Mouse (Mus musculus) mouse trophoblast stem cell (cell line): Measurements from ENCODE around the gene Khdrbs1.
"Not testable (repeated sequence)": the region's sequence is repeated elsewhere in the genome, so short reads cannot be mapped to it uniquely, and the experiment has no call there.

Experiments used
- in situ Hi-C, 2 experiments: fragments of 300-500 bp; cut with MseI, MboI; formaldehyde crosslinking; loops; 2 replicates in 1 of 2; 3 replicates in 1 of 2; pipeline ENCODE4 v1.15.1; 2025

Khdrbs1 gene

DNA sequence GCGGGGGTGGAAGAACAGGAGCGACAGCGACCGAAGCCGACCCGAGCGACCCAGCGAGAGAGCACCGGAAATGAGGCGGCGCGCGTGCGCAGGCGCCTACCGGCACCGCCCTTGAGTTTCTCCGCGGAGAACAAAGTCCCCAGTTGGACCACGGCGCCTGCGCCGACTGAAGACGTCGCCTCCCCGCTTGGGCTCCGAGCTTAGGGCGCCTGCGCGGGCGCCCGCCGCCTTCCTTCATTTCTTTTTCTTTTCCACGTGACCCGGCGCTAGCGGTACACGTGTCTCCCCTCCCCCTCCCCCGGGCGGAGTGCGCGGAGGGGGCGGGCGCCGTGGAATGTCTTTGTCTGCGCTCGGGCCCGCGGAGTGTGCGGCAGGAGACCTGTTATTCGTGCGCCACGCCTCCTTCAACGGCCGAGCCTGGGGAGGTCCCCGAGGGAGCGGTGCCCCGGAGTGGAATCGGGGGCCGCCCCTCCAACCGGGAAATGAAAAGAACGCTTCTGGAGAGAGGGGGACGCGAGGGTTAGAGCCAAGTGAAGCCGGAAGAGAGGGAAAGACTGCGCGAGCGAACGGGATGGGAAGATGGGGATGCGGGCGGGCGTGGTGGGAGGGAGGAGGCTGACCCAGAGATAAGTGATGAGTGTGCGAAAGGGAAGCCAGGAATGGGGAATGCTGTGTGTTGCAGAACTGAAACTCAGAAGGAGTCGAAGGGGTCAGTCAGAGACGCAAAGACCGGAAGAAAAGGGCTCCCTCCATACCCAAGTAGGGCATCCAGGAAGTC is at the start of gene Khdrbs1:
Gene Khdrbs1 (minus strand): TSS at position 72 of the 778 bp plus-strand sequence.
- in situ Hi-C loops, result no loop called here

DNA sequence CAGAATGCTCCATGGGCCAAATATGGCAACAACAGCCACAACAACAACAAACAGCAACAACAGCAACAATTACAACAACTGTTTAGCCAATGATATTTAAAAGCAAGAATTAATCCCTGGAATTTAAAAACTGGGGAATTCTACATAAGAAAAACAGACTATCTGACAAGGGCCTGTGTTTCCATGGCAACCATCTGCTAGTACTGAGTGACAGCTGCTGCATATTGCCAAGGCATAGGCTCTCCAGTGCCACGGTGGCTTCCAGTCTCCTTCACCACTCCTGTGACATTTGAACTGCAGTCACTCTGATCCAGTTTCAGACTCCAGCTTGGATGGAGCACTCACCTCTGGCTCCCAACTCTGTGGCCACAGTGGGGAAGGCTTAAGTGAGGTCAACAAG is 49.3 kb upstream of the Khdrbs1 start:
- in situ Hi-C loops, result no loop called here

DNA sequence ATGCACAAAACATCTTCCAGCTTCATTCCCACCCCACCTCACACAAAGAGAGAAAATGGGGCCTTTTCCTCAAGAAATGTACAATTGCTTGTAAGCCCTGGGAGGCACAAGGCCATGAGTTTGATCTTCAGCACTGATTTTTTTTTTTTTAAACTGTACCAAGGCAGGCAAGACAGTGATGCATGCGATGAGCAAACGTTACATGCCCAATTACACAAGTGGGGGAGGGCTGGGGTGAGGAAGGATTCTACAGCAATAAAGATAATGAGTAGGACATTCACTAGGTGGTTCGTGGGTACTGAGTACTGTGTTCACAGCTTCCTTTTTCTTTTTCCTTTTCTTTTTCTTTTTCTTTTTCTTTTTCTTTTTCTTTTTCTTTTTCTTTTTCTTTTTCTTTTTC is 48.4 kb upstream of the Khdrbs1 start:
- in situ Hi-C loops, result no loop called here

GRCm38 (mm10) chr4:129789635-129790034 is 47.5 kb upstream of the Khdrbs1 start:
- in situ Hi-C loops, result loop anchor here (5.0 kb wide), 3 partner anchors 43 to 138 kb away; partner anchors contain the start of gene Spocd1 (in 1 of the 2)

GRCm38 (mm10) chr4:129788693-129789092 is 46.6 kb upstream of the Khdrbs1 start:
- in situ Hi-C loops, result loop anchor here (5.0 kb wide), 3 partner anchors 44 to 139 kb away; partner anchors contain the start of gene Spocd1 (in 1 of the 2)

DNA sequence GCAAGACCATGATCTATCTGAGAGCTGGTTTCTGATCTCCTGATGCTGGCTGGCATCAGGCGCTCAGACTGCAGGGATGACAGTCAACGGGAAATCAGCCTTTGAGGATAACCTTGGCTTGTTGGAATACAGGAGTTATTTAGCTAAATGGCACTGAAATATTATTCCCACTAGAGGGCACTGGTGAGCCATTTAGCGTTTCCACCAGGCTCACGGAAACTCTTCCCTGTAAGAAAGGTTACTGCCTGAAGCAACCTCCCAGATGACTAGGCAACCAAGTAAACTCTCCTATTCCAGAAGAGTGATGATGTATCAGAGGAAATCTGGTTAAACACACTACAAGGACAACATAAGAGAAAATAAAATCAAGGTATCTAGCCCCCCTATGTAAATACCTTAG is 43.1 kb upstream of the Khdrbs1 start:
- in situ Hi-C loops, result loop anchor here (5.0 kb wide), 3 partner anchors 47 to 142 kb away; partner anchors contain the start of gene Spocd1 (in 1 of the 2)

DNA sequence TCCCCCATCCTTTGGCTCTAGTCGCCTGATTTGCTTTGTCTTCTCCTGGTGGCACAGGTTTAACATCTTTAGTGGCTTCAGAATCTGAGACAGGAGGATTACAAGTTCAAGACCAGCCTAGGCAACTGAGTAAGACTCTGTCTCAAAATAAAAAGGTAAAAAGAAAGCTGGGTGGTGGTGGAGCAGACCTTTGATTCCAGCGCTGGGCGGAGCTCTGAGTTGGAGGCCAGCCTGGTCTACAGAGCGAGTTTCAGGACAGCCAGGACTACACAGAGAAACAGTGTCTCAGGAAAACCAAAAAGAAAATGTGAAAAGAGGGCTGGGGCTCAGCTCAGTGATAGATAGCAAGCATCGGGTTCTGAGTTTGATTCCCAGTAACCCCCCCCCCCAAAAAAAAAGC is 41.4 kb upstream of the Khdrbs1 start:
- in situ Hi-C loops, result loop anchor here in 1 of 2 experiments (5.0 kb wide), 1 partner anchor 144 kb away; the partner anchor contains the start of gene Spocd1

DNA sequence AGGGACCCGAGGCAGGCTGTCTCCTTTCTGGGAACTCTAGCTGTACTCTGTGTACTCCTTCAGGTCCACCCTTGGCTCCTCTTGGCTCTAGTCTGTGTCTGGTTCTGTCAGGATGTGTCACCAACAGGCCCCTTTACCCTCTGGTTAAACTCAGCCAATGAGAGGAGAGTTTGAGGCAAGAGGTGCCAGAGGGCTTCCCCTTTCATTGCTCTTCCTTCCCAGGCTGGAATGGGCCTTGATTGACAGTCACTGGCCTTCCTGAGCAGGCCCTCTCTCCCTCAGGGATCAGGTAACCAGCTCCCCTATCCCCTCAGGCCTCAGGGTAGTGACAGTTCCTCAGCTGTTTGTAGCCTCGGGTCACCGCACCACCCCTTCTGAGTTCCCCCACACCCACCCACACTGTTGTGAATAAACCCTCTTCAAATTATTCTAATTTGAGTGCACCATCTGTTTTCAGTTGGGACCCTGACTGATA is 40.8 kb upstream of the Khdrbs1 start:
- in situ Hi-C loops, result loop anchor here in 1 of 2 experiments (5.0 kb wide), 1 partner anchor 144 kb away; the partner anchor contains the start of gene Spocd1

GRCm38 (mm10) chr4:129781881-129782675 is 40.0 kb upstream of the Khdrbs1 start:
- in situ Hi-C loops, result loop anchor here in 1 of 2 experiments (5.0 kb wide), 1 partner anchor 145 kb away; the partner anchor contains the start of gene Spocd1

DNA sequence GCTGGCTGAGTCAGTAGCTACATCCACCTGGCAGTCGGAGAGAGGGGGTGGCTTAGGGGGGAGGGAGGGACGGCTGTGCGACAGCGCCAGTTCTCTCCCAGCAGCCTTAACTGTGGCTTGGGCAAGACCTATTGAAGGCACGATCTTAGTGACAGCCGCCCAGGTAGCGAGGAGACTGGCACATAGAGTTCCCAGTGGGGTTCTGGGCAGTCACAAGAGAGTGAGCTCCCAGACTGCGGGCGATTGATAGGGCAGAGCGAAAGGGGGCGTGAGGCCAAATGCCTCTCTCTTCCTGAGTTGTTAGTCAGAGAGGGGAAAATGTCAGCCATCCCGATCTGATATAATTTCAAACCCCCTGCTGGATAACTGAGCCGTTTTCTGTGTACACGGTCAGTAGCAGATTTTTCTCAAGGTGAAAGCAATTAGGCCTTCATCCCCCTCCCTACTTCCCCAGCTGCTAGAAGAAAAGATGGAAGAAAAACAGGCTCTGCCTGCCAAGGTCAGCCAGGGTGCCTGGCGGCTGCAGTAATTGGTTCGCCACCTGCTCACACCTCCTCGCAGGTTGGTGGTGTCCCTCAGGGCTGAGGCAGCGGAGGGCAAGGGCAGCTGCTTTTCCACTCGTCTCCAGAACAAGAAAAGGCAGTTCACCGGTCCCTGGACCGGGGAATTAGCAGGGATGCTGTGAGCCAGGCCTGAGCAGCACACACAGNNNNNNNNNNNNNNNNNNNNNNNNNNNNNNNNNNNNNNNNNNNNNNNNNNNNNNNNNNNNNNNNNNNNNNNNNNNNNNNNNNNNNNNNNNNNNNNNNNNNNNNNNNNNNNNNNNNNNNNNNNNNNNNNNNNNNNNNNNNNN is 29.8 kb upstream of the Khdrbs1 start:
- in situ Hi-C loops, result no loop called here

DNA sequence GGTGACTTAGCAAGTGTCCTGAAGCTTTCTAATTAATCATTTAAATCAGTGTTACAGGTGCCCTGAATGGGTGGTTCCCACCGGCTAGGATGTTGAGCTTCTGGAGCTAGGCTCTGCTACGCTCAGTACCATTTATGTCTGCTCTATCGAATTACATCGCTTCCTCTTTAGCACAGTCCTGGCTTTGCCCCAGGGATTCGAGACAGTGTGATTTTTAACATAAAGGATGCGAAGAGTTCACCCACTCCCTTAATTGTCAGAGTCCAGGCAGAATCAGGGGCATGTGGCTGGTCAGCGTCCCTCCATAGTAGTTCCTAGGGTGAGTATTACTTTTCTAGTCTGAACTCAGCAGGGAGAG is 29.2 kb upstream of the Khdrbs1 start:
- in situ Hi-C loops, result no loop called here

GRCm38 (mm10) chr4:129770600-129770999 is 28.5 kb upstream of the Khdrbs1 start:
- in situ Hi-C loops, result no loop called here

DNA sequence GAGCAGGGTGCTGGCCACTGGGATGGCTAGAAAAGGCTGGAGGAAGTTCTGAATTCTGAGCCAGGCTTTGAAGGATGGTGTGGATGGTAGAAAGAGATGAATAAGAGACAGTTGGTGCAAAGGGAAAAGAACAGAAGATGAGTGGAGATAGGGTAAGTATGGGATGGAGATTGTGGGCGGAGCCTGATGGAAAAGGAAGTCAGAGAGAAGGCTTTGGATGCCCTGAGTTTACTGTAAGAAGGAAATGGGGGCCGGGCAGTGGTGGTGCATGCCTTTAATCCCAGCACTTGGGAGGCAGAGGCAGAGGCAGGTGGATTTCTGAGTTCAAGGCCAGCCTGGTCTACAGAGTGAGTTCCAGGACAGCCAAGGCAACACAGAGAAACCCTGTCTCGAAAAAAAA is 26.6 kb upstream of the Khdrbs1 start:
- in situ Hi-C loops, result not testable (repeated sequence)

- in situ Hi-C loops, result no loop called here
These were observed 25.7 kb upstream of the Khdrbs1 start for GRCm38 (mm10) chr4:129767782-129768181.

- in situ Hi-C loops, result no loop called here
These were observed 23.2 kb upstream of the Khdrbs1 start for GRCm38 (mm10) chr4:129765351-129765750.

DNA sequence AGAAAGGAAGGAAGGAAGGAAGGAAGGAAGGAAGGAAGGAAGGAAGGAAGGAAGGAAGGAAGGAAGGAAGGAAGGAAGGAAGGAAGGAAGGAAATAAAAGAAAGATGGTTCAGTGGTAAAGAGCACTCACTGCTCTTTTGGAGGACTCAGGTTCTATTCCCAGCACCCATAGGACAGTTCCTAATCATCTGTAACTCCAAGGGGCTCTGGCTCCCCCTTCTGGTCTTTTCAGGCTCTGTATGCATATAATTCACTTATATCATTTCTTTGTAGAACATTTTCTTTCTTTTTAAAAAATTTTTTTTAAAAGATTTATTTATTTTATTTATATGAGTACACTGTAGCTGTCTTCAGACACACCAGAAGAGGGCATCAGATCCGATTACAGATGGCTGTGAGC is 20.4 kb upstream of the Khdrbs1 start:
- in situ Hi-C loops, result not testable (repeated sequence)

DNA sequence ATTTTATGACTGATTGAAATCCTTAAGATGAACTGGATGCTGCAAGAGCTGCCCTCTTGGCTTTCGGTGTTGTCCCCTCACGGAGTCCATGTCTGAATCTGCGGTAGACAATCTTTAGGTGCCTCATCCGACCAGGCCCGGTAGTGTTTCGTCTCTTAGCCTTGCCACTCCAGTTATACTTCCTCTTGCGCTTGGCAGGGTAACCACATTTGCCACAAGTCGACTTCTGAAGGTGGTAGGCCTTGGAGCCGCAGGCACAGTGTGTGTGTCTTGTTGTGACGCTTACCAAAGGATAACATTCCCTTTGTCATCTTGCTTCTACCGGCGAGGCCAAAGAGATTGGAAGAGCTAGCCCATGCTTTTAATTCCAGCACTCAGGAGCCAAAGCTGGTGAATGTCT is 19.5 kb upstream of the Khdrbs1 start:
- in situ Hi-C loops, result no loop called here

GRCm38 (mm10) chr4:129755455-129755854 is 13.4 kb upstream of the Khdrbs1 start:
- in situ Hi-C loops, result no loop called here

DNA sequence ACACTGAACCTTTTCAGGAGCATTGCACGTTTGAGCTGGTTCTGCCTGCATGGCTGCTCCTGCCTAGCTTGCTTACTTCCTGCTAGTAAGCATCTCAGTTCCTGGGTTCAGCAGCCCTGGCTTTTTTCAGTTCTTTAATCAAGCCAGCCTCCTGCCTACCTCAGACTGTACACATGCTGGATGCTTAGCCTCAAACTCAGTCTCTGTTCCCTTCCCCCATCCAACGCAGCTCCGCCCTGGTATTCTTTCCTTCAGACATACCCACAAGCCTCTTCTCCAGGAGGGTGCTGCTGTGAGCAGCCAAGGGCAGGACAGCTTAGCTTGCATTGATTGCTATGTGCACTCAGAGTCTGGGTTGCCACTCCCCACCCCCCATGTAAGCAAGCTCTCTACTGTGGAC is 12.6 kb upstream of the Khdrbs1 start:
- in situ Hi-C loops, result no loop called here

- in situ Hi-C loops, result no loop called here
These were observed 8.3 kb upstream of the Khdrbs1 start for GRCm38 (mm10) chr4:129750430-129750829.

- in situ Hi-C loops, result no loop called here
These were observed 4.5 kb upstream of the Khdrbs1 start for GRCm38 (mm10) chr4:129746591-129746990.
